Mouse (Mus musculus): ENCODE measurements around the gene Abca16. TPM values are rescaled to one million over a fixed set of nuclear protein-coding genes. Genes with fewer than 3 reads are reported as not detected.

Abca16 gene
- polyA plus RNA-seq, 1 experiment from 2014 or later, result not detected

Other genes starting within 250 kb of the Abca16 start
- 2.7 and 3.2 TPM in 2 replicates for gene Anks4b, start 235.8 kb upstream of the Abca16 start, polyA plus RNA-seq (2015; fragmentation: Nextera tagmentation; extraction: Ambion mirVana)
- gene Crym, start 207.5 kb upstream of the Abca16 start, polyA plus RNA-seq (2015; fragmentation: Nextera tagmentation; extraction: Ambion mirVana), result 5.2 and 6.7 TPM in 2 replicates
- gene Abca14, start 205.7 kb upstream of the Abca16 start, polyA plus RNA-seq (2015; fragmentation: Nextera tagmentation; extraction: Ambion mirVana), result not detected in 2 replicates
- not detected in 2 replicates for gene Abca15, start 81.0 kb upstream of the Abca16 start, polyA plus RNA-seq (2015; fragmentation: Nextera tagmentation; extraction: Ambion mirVana)
- 197 and 221 TPM in 2 replicates for gene Uqcrc2, start 225.5 kb downstream of the Abca16 start, polyA plus RNA-seq (2015; fragmentation: Nextera tagmentation; extraction: Ambion mirVana)